Mouse (Mus musculus) monocyte, adult 5-6 weeks (primary cell): Measurements from ENCODE around the gene Nedd9. TPM values are rescaled to one million over a fixed set of nuclear protein-coding genes. Genes with fewer than 3 reads are reported as not detected.

Experiments used
- ATAC-seq: fragments of 153-309, 156-312 bp; replicated peaks from 2 replicates; pipeline ENCODE4 v1.8.0; 2017; ENCODE audit warnings: mild to moderate bottlenecking; ENCODE audit not compliant: low TSS enrichment, insufficient number of reproducible peaks, severe bottlenecking, poor library complexity, low FRiP score
- total RNA-seq: library from RNA; stranded (forward); fragments of 200-1000, 200-491, 200-594 nt; gene quantifications from 3 replicates; pipeline ENCODE4 v1.2.3, GENCODE M21; 2017

The Nedd9 gene
- 272 to 357 TPM (median 343 TPM) in 3 replicates for total RNA-seq

- ATAC-seq, result peak; percentile 72
These were observed at the start of gene Nedd9 for GRCm38 (mm10) chr13:41486606-41487408. Gene Nedd9, minus strand, starts transcription at chr13:41487362.

- ATAC-seq, result no peak
These were observed 45.5 kb upstream of the Nedd9 start for GRCm38 (mm10) chr13:41532625-41533024.

- ATAC-seq, result no peak
These were observed 43.2 kb upstream of the Nedd9 start for GRCm38 (mm10) chr13:41530326-41530725.

GRCm38 (mm10) chr13:41524208-41524607 lies 37.0 kb upstream of the Nedd9 start:
- no peak for ATAC-seq

DNA sequence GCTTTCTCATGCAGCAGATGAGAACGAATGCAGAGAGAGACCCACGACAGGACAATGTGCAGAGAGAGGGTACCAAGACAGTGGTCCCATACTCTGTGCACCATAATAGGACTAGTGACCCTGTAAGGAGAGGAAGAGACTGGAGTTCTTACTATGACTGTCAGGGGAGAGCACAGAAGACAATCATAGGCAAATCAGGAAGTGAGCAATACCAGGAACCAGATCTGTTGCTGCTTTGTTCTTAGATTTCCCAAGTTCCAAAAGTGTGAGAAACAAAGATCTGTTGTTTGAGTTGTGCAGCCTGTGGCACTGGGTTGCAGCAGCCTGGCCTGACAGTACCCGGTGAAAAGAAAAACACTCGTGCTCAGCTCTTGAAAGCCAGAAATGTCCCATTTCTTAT lies 34.1 kb upstream of the Nedd9 start:
- ATAC-seq, result peak; percentile 76

DNA sequence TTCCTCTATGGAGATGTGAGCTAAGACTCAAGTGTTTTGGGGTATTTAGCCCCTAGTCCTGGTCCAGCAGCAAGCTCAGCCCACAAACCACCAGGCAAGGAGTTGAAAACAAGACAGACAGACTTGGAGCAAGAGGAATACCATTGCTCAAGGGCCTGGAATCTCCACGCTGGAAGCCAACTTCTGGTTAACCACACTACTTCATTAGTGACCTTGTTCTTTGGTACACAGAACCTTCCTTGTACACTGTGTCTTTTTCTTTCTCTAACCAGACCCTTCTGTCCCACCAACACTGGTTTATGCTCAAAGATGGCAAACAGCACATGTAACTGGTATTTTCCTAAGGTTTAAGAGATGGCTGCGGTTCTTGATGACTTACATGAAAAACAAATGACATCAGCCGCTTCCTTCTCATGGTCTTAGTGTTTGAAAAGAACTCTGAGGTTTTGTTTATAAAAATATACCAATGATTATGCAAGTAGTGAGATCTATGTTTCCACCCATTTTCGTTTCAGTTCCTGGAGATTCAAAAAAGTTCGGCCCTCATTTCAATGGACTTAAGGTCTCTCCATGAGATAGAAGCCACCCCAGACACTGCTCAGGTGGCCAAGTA lies 33.5 kb upstream of the Nedd9 start:
- ATAC-seq, result peak; percentile 55

GRCm38 (mm10) chr13:41519792-41520191 lies 32.6 kb upstream of the Nedd9 start:
- ATAC-seq, result no peak

DNA sequence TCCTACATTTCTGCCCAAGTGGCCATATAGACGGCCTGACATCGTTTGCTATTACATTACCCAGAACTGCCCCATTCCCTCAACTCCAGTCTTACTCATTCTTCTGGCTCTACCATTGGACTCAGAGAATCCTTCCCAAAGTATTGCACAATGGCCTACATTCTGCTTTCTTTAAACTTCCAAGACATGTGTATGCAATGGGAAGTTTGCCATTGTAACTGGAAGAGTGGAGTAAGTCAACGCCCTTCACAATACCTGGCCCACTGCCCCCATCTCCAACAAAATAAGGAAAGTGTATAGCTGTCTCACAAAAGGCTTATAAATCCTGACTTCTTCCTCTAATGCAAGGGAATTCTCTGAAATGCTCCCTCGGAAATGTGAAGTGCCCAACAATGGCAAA lies 30.0 kb upstream of the Nedd9 start:
- no peak for ATAC-seq

DNA sequence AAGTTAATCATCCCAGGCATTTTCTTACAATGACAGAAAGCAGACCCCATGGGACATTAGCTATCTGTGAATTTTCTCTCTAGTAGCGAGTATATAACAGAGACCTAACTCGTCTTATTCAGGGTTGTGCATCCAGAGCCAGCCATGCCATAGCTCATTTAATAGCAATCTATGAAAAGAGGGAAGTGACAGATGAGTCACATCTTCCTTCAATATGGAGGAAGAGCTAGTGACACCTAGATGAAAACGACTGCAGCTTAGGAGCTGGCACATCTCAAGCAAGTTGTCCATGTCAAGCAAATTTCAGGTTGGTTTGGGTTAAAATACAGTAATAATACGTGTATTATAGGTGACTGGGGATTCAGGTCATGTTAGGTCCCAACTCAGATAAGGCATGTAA lies 28.6 kb upstream of the Nedd9 start:
- peak; percentile 64 for ATAC-seq

GRCm38 (mm10) chr13:41514918-41515317 lies 27.8 kb upstream of the Nedd9 start:
- ATAC-seq, result no peak

- peak; percentile 28; the same call in 1 of the 2 replicates for ATAC-seq
These were observed 26.3 kb upstream of the Nedd9 start for GRCm38 (mm10) chr13:41513456-41513855.

GRCm38 (mm10) chr13:41512243-41512642 lies 25.1 kb upstream of the Nedd9 start:
- no peak for ATAC-seq

DNA sequence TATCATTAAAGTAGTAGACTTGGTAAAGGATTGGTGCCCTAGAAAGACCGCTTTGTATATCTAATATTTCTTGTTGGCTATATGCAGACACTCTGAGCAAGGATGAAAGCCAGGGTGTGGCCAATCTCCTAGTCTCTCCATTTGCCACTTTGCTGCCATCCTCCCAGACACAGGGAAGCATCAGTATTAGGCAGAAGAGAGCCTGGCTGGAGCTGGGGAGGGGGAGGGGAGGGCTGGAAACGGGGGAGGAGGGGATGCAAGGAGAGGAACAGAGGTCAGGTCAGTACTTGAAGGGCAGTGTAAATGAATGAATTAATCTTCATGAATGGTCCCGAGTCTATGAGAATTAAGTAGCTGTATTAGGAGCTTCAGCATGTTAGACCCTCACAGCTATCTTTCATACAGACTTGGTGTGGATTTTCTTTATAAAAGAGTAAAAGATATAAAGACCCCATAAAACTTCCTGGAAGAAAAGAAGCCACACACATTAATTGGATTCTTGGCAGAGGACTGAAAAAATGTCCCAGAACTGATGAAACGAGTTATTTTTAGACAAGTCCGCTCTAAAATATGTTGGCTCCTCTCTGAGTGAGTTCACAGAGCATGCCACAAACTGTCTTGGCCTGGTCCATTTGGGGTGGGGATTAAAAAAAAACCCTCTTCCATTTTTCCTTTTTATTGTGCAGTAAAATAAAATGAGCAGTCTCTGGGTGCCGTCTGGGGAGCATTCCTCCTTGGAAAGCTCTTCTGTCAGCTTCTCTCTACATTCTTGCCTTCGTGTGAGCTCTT lies 23.7 kb upstream of the Nedd9 start:
- no peak for ATAC-seq

DNA sequence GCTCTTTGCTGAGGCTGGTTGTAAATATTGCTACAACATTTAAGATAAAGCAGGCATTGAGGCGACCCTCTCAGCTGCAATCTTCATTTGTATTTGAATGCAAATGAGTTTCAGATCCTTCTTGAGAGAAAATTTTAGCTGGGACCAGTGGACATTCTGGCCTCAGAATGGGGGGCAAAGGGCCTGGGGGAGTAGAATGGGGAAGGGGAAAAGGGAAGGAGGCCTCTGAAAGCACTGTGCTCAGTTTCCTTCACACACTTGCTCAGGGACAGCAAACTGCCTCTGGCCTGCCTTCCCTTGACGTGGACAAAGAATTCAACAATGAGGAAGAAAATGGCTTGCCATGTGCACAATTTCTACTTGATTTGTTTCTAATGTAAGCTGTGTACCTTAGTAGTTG lies 18.4 kb upstream of the Nedd9 start:
- peak; percentile 68 for ATAC-seq

GRCm38 (mm10) chr13:41504997-41505396 lies 17.8 kb upstream of the Nedd9 start:
- ATAC-seq, result no peak

GRCm38 (mm10) chr13:41504448-41504847 lies 17.3 kb upstream of the Nedd9 start:
- ATAC-seq, result no peak

GRCm38 (mm10) chr13:41502917-41503301 lies 15.7 kb upstream of the Nedd9 start:
- ATAC-seq, result no peak

DNA sequence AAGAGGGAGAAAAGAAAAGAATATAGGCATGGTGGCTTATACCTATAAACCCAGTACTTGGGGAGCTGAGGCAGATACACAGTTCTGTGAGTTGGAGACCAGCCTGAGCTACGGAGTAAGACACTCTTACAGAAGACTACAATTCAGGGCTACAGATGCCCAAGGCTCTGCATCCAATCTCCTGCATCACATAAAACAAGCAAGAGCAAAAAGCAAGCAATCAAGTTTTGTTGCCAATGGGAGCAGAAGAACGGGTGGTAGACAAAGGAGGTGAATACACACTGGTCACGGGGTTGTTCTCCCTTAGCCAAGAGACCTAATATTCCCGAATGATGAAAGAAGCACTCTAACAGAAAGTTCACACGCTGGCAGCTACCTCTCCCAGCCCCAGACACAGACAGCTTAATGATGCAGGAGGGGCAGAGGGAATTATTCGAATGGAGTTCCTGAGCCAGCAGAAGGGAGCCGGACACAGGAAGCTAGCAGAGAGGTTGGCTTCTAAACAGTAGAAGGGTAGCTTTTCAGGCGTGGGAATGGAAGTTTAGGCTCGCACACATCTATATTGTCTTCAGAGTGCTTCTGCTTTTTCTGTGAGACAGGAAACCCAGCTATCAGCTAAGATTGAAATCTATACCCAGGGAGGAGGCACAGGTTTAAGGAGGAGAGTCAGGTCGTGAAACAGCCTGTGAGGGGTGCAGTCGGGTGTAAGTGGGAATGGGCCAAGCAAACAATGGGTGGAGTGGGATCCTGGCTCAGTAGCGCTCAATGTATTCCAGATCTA lies 15.2 kb upstream of the Nedd9 start:
- peak; percentile 50; the same call in 1 of the 2 replicates for ATAC-seq

GRCm38 (mm10) chr13:41500793-41501192 lies 13.6 kb upstream of the Nedd9 start:
- ATAC-seq, result peak; percentile 51; the same call in 1 of the 2 replicates
